Mouse (Mus musculus): Measurements from ENCODE around the gene Nap1l1.
"Not testable (repeated sequence)": the region's sequence is repeated elsewhere in the genome, so short reads cannot be mapped to it uniquely, and the experiment has no call there.

The Nap1l1 gene

DNA sequence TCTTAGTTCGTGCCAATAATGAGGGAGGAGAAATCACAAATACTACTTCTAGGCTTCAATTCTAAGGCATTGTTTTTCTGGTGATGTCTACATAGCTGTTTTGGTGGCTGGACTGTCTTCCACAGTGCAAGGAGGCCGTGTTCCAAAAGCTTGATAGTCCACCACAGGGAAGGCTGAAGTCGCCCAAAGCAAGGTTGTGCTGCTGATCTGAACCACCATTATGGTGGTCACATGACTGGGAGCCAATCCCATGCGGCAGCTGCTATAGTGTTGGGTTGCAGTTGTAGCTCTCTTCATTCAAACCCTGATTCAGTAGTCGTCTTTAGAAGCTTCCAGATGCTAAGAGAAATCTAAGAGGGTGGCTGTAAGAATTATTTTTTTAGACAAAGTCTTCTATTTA lies 6.6 kb downstream of the Nap1l1 start:
- no peak for DNase-seq (ENCODE audit: low spot score)

DNA sequence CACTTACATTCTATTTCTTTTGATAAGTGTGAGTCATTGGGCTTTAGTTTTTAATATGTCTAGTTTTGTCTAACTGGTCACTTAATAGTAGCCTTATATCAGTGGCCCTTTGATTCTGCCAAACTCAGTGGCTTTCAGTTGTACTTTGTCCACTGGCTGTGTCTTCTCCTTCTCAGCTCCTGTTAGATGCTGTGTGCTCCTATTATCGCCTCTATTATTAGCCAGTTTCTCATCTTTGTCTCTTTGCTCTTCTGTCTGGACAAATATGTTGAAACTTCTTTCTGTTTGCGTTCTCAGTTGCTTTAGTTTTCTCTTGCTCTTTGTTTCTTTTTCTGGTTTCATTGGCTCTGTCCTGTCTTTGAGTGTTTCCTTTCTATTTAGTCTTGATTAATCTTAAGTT lies 9.6 kb downstream of the Nap1l1 start:
- no peak for DNase-seq (ENCODE audit: low spot score)

DNA sequence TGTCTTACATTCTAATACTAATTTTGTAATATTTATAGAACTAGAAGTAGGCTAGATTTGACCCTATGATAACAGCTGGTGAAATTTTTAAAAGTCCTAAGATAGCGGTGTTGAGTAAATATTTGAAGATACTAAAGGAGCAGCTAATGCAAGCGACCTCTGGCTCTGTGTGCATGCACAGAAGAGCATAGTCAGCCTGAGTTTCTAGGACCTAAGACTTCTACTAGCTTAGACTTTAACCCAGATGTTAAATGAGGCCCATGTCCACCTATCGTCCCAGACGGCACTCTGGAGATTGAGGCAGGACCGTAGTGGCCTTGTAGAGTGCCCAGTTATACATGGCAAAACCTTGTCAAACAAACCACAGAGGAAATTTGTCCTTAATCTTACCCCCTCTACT lies 11.1 kb downstream of the Nap1l1 start:
- DNase-seq (ENCODE audit: low spot score), result no peak

DNA sequence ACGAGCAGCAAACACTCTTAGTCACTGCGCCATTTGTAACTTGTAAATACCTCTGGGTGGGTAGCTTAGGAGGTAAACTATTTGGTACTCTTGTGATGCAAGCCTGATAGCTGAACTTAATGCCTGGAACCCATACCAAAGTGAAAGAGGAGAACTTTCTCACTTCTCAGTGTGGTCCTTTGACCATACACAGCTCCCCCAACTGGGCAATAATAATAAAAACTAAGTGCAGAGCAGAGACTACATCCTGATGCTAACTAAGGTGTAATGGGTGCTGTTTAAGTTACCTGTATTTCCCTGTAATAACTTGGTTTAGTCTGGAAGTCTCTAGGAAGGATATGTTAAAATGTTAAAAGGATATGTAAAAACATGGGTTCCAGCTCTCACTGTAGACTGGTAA lies 15.8 kb downstream of the Nap1l1 start:
- no peak for DNase-seq (ENCODE audit: low spot score)

DNA sequence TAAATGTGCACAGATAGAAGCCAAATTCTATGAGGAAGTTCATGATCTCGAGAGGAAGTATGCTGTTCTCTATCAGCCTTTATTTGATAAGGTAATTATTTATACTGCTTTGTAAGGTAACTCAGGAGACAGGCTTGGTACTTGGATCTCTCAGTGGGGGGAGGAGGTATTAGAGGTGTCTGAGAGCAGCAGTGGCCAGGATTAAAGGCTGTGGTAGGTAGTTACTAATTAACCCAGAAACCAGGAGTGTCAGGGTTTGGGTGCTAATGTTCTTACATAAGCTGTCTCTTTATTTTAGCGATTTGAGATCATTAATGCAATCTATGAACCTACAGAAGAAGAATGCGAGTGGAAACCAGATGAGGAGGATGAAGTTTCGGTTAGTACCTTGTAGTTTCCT lies 17.1 kb downstream of the Nap1l1 start:
- DNase-seq (ENCODE audit: low spot score), result not testable (repeated sequence)

DNA sequence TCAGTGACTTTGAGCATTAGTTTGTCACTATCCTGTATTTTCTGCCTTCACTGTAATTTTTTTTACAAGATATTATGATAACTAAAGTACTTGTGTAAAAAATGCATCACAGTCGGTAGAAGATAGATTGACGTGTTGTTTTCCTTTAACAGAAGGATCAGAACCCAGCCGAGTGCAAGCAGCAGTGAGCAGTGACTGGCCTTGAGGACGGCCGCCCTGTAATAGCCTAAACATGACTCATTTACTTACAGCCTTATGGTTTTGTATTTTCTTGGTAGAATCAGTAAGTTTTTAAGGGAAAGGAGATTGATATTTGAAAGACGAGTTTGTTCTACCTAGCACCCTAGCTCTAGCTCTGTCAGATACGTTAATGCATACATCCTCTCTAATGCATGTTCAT lies 22.9 kb downstream of the Nap1l1 start:
- no peak for DNase-seq (ENCODE audit: low spot score)

DNA sequence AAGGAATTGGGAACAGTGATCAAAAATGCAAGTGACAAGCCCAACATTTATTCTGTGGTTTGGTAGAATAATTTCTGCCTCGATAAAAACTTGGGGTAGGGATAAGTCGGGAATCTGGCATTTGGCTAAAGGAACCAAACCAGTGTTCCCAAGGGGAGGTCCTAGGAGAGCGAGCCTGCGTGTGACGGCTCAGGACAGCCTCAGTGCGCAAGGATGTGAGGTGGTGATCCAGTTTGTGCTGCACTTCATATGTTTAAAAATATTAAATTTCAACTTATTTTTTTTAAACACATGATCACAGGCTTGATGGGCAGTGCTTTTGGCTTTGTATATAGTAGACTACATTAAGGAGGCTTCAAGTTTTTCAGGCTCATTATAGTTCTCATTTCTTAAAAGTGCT lies 26.9 kb downstream of the Nap1l1 start:
- DNase-seq (ENCODE audit: low spot score), result no peak

DNA sequence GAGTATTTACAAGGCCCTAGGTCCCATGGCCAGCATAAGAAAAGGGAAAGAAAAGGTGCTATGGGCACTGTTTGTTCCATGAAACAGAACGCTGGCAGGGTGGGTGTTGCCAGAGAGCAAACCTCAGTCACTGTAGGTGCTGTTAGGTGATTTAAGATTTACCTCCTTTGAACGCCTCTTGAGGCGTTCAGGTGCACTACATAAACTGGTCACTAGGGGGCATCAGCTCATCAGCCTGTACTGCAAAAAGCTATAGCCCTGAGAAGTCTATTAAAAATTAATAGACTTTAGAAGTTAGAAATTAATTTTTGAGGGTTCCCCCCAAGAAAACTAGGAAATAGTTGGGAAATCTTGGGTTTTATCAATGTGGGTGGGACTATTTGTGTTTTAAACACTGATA lies 30.0 kb downstream of the Nap1l1 start:
- peak; percentile 77 for DNase-seq (ENCODE audit: low spot score)

DNA sequence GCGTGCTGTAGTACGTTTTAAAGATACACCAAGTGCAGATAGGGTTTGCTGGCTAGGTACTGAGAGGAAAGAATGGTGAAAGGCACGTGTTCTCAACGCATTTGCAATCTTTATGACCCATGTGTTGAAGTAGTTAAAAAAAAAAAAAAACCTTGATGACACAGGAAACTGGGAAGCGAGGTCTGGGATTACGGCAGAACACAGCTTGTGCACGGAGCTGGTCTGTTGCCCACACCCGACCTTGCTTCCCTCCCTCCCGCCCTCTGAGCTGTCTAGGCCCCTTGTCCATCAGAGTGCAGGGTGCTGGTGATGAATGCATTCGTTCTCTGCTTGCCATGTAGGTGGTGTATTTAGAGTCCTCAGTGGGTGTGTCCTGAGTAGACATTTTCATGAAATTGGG lies 30.7 kb downstream of the Nap1l1 start:
- DNase-seq (ENCODE audit: low spot score), result no peak

DNA sequence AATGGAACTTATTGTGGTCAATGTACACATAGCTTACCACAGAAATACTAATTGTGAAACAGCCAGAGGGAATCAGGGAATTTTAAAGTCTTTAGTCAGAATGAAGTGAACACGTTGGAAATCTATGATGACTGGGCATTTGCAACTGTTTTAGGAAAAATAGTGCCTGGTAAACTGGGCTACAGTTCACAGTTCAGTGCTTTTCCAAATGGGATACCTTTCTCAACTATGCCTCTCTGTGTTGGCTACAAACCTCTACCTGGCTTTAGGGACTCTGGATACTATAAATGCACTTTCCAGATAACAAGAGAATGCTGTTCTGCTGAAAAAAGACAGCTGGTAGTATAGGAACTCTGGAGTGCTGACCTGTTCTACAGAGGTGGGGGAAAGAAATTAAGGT lies 31.6 kb downstream of the Nap1l1 start:
- DNase-seq (ENCODE audit: low spot score), result no peak

DNA sequence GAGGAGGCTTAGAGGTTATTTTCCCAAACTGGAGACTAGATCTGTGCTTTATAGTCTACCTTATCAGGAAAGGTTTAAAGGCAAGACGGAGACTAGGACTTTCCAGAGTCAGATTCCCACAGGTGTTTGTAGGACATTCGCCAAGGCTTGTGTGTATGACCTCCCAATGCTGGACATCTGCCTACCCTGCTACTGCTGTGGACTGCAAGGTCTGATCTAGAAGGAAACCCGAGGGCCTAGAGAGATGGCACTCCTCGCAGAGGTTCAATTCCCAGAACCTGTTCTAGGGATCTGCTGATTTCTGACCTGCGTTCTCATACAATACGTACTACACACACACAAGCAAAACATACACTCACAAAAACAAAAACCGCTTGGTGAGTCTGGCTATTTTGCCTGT lies 32.4 kb downstream of the Nap1l1 start:
- no peak for DNase-seq (ENCODE audit: low spot score)

DNA sequence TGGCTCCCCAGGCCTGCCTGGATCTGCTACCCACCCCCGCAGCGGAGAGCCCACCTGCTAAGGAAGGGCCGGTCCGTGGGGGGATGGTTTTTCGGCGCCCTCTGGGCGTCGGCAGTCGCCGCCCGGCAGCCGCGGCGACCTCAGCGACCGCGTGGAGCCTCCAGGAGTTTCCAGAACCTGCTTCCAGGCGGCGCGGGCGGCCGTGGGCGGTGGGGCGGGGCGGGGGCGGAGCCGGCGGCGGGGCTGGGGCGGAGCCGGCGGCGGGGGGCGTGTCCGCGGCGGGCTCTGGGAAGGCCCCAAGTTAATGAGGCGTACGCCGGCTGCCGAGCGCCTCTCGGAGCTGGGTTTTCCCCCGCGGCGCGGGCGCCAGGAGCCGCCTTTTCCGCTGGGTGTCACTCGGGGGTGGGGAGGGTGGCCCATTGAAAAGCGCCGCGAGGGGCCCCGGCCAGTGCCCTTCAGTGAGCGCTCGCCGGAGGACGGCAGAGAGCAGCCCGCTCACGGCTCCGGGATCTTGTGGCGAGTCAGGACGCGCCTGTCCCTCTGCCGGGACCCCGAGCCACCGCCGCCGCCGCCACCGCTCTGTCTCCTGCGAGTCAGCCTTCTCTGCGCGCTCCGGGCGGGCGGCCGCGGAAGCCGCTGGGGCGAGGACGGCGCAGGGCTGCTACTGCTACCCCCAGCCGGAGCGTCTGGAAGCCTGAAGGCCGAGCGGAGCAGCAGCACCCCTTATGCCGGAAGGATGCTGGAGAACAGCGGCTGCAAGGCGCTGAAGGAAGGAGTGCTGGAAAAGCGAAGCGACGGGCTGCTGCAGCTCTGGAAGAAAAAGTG lies 33.3 kb downstream of the Nap1l1 start, which contains the start of gene Phlda1:
Gene Phlda1 (plus strand): TSS at position 186 of the 825 bp plus-strand sequence.
- peak; percentile 97 for DNase-seq (ENCODE audit: low spot score)

DNA sequence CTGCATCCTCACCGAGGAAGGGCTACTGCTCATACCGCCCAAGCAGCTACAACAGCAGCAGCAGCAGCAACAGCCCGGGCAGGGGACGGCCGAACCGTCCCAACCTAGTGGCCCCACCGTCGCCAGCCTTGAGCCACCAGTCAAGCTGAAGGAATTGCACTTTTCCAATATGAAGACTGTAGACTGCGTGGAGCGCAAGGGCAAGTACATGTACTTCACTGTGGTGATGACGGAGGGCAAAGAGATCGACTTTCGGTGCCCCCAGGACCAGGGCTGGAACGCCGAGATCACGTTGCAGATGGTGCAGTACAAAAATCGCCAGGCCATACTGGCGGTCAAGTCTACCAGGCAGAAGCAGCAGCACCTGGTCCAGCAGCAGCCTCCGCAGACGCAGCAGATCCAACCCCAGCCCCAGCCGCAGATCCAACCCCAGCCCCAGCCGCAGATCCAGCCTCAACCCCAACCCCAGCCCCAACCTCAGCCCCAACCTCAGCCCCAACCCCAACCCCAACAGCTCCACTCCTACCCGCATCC lies 34.0 kb downstream of the Nap1l1 start:
- DNase-seq (ENCODE audit: low spot score), result peak; percentile 48

DNA sequence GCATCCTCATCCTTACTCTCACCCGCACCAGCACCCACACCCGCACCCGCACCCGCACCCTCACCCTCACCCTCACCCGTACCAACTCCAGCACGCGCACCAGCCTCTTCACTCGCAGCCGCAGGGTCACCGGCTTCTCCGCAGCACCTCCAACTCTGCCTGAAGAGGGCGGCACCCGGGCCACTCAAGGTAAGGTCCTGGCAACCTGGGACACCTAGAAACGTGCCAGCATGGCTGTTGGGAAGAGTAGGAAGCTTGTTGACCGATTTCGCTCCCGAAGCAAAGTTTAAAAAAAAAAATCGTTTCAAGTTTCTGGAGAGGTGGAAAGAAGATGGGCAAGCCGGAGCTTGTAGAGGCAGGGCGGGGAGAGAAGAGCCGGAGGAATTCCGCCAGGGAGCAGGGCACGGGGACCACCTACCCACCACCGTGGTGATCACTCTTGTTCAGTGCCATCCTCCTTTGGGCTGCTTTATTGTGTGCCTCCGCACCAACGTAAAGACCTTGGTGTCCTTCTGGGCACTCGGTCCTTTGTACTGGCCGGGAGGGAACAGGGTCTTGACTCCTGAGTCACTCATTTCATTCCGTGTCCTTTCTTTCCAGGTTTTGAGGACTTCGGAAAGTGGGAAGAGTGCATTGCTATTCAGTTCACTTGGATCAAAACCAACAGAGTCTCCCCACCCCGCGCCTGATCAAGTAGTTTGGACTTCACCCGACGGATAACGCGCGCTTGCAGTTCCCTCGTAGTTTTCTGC lies 34.6 kb downstream of the Nap1l1 start:
- peak; percentile 62 for DNase-seq (ENCODE audit: low spot score)

DNA sequence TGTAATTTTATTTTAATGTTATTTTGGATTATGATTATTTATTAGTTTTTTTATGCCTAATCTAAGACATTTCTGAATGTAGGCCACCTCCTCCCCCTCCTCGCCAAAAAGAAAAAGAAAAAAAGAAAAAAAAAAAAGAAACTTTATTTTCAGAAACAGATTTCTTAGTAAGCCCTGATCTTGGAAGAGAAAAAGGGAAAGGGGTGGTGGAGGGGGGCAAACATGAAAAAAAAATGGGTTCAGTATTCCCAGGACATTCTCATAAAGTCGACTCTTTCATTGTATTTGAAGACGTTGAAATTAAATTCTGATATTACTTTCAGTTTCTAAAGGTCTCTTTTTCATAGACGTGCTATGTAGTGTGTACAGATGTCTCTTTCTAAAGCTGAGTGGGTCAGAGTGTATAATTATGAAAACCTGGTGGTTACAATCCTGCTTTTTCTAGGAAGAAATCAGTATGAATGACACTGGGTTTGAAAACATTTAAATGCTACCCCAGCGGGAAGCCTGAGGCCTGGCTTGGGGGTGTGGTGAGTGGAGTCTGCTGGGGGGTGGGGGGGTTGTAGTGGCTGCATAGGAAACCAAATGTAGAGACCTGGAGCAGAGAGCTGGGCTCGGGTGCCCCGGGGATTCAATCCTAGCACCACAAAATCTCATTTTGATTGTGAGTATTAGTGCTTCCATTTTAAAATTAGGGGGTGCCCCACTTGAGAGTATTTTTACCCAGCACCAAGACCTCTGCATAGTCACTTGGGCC lies 35.5 kb downstream of the Nap1l1 start:
- no peak for DNase-seq (ENCODE audit: low spot score)

DNA sequence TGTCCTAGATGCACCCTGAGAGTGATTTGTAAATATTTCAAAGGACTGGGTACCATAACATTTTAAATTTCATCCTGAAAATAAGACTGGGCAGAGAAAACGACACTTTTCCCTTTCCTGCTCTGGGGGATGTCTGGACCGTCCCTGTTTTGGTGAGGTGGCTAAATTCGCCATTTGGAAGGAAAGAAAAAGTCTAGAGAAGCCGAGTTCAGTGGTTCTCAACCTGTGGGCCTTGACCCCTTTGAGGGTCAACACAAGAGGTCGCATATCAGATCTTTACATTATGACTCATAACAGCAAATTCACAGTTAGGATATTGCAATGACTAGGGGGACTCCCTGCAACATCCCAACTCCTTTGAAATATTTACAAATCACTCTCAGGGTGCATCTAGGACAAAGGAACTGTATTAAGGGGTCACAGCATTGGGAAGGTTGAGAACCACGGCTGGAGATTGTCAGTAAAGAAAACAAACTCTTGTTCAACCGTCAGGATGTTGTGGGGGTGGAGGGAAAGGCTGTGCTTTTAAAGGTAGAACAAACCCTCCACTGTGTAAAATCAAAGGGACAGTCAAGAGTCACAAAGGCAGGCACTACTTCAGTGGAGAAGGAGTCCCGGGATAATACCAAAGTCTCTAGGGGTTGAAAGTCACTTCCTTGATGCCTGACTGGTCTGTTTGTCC lies 36.2 kb downstream of the Nap1l1 start:
- DNase-seq (ENCODE audit: low spot score), result no peak

DNA sequence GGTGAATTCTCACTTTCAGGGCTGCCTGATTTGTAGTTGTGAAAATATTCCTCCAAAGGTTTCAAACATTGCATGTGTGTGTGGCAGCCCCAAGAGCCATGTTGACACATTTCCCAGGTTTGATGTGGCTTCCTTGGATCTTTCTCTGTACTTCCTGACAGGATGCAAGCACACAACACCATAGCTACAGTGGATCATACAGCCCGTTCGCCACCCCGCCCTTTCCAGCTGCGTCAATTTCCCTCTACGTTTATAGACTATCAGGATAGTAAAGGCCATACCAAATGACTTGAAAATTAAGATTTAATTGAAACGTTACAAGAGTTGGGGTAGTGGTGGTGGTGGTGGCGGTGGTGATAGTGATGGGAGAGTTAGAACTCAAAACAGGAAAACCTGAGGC lies 37.0 kb downstream of the Nap1l1 start:
- no peak for DNase-seq (ENCODE audit: low spot score)

DNA sequence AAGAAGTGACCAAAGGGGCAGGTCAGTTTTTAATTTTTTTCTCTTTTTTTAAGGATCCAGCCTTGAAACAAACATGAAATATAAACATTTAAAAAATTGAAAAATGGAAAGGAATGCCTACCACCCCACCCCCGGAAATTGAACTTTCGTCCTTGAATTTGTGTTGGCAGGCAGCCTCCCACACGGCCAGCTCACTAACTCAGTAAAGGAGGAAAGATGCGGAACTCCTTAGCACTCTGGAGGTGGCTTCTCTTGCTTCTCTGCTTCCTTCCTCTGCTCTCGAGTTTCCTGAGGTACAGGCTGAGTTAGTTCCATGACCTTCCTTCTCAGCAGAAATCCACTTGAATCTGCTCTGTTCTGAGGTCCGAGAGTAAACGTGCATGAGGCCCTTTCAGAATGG lies 37.8 kb downstream of the Nap1l1 start:
- no peak for DNase-seq (ENCODE audit: low spot score)

DNA sequence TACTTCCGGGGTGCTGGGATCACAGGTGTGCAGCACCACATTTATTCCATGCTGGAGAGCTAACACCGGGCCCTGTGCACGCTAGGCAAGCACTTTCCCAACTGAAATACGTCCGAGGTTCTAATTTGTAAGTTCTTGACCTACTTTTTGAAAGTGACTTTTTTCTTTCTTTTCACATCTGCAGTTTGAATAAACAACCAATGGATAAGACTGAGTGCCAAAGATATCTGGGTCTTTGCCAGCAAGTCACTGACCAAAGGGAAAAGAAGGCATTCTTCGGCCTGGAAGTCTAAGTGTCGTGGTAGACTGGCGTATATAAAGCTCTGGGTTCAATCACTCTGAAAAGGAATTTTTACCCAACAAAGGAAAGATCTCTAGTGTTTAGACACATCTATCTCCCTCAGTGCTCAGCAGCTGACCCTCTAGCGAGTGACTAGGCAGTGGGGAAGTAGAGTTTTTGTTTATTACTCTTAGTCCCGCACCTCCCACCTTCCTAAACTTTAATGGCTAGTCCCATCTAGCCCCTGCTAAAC lies 39.1 kb downstream of the Nap1l1 start:
- DNase-seq (ENCODE audit: low spot score), result no peak

DNA sequence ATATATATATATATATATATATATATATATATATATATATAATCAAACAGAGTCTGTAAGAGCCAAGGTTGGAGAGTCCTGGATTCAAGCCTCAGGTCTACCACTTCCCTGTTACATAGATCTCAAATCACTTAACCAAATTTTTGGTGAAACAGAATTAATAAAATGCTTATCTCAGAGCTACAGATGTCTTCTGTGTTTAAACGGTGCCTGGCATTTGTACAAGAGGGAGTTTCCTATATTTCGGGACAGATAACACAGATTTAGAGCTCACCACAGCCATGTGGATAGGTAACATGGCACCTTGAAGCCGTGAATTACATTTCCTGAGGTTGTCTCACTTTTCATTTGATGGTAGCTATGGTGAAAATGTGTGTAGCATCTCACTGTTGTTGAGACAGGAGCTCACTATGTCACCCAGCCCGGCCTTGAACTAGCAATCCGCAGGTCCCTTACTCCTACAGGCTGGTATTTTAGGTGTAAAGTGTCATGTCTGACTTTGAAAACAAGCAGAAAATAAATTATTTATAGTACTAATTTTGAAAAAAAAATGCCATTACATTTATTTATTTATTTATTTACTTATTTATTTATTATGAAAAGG lies 41.4 kb downstream of the Nap1l1 start:
- no peak for DNase-seq (ENCODE audit: low spot score)

Measured in urinary bladder, postnatal 25 days (tissue).